Mouse (Mus musculus): ENCODE measurements at regions not wholly inside any gene's neighbourhood (a gene's known extent, or its start where the extent isn't known, plus 50 kb on each side); places are given as distances from the start of the nearest gene placed in this dataset.

- DNase-seq (ENCODE audit: extremely low spot score in 1 of 2, low spot score in 1 of 2) = no peak
Measured at GRCm38 (mm10) chr19:14389881-14390837, 207.7 kb downstream of the Tle4 start.

GRCm38 (mm10) chr19:14390914-14391313 is 206.9 kb downstream of the Tle4 start:
- DNase-seq (ENCODE audit: extremely low spot score in 1 of 2, low spot score in 1 of 2) = no peak
